Mouse (Mus musculus) spleen, adult 2 months (tissue): Measurements from ENCODE around the gene 4930404H24Rik.

Experiments used
- CTCF ChIP-seq: fragments of 200-500 bp; IDR thresholded peaks from 2 replicates; pipeline ENCODE4 v1.5.1; 2011; ENCODE audit warnings: mild to moderate bottlenecking, inconsistent platforms; ENCODE audit not compliant: insufficient read depth, insufficient read length, insufficient replicate concordance; ENCODE audit errors: extremely low read depth
- POLR2A ChIP-seq: fragments of 200-500 bp; IDR thresholded peaks from 2 replicates; pipeline ENCODE4 v1.6.1; 2011; ENCODE audit warnings: low read depth, low read length, inconsistent platforms

GRCm38 (mm10) chr2:153470983-153471382 is 21.6 kb upstream of the 4930404H24Rik start:
- TF ChIP-seq POLR2A (no peak), CTCF (no peak)
